Mouse (Mus musculus) thymus, postnatal 4 days (tissue): ENCODE measurements around the gene Dock7.

ENCODE experiments used
- DNase-seq: peaks from one replicate; pipeline ENCODE4 v3.0.0; 2021

The Dock7 gene

DNA sequence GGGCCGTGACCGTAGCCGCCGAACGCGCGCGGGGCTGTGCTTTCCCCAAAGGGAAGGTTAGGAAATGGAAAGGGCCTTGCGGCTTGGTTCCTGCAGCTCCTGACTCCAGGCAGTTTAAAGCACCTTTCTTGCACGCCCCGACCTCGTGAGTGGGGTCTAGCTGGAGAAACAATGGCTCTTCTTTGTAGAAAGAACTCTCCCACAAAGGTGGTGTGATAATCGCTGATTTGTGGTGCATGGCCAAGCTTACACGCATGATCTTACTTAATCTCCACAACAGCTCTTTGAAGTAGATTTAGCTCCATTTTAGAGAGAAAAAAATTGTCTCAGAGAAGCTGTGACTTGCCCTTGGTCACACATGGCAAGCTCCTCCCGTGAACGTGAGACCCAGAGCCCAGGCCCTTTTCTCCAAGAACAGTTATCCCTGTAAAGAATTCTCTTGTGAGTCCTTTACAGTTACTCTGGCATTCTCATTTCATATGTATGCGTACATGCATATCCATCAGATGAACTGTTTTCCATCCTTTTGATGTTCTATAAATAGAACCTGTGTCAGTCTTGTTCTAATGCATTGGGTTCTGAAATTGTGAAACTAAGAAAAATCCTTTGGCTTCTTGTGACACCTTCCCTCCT is 524 bp upstream of the Dock7 start:
- DNase-seq: no peak

DNA sequence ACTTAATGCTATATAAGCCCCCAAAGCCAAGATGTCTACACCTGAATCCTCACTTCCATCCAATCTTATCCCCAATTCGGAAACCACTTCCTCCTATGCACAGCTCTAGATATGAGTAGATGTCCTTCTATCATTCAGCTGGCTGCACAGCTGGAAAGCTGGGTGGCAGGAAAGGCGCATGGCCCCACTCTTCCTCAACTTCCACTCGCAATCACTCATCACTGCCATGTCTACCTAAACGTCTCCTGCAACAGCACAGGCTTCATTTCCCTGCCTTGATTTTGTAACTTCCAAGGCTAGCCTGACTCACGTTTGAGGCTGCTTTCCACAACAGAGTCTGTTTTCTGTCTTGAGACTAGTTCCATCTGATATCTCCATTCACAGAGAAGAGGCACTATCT is 1.7 kb downstream of the Dock7 start:
- DNase-seq: no peak

DNA sequence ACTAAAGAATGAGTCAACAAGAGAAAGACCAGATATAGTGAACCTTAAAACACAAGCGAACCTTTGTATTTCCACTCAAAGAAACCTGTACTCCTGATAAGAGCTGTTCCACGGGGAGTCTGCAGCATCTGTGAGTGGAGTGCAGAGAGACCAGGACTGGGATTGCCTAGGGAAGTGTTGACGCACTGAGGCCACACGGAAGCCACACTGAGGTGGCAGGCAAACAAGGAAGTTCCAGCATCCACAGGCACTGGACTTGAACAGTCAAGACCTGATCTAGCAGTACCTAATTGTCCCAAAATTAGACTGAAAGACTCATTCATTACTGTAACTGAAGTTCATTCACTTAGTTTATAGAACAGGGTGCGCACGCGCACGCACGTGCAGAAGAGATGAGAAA is 4.9 kb downstream of the Dock7 start:
- DNase-seq: no peak

DNA sequence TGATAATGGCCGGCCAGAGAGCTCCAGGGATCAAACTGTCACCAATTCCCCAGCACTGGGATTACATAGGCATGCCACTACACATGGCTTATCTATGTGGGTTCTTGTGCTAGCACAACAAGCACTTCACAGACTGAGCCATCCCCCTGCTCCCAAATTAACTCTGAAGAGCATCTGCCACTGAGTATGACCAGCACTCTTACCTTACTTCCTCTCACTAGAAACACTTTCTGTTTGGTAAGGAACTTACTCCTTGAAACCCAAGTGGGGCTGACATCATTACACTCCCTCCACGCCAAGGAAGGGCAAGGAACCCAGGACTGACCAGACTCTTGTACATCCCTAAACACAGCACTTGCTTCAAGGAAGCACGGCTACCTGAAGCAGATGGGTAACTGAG is 9.0 kb downstream of the Dock7 start:
- no peak for DNase-seq

DNA sequence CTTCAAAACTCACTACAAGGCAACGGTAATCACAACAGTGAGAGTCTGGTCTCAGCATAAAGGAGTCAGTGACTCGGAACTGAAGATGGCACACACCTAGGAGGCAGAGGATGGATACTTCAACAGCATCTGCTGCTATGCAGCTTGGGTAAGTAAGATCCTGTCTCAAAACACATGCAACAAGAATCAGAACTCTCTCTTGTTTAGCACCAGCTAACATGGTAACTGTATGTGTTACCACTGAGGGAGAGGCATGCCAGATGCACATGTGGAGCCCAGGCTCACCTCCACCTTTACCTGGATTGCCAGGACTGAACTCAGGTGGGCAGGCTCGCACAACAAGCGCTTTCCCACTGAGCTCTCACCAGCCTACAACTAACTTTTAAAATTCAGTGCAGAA is 11.9 kb downstream of the Dock7 start:
- DNase-seq: no peak

DNA sequence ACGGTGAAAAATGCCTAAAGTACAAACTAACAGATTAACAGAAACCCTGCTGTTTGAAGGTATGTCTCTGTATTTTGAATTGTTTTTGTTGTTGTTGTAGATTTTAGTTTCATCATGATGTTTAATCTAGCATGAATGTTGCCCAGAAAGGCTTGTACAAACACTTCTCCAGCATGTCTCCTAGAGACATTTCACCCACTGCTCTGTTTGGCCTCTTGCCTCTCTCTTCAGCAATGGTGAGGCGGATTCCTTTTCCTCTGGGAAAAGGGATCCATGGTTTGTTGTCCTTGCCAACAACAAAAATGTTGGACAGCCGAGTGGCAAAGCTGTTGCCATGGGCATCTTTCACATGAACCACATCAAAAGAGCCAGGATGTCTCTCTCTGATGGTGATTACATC is 17.9 kb downstream of the Dock7 start:
- DNase-seq: no peak

DNA sequence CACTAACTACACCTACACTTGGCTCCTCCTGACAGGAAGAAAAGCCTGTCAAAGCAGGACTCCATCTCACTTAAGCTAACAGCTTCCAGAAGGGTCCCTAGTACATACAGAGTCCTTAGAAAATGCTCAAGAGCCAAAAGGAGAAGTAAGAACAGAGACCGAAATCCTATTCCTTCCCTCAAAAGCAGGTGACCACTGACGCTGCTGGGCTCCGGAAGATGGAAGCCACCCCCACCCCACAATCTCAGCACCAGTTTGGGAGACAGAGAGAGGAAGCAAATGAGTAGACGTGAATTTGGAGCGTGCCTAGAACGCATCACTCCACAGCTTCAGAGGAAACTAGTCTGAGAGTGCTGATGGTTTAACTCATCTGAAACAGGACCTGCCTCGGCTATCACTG is 20.0 kb downstream of the Dock7 start:
- DNase-seq: no peak

DNA sequence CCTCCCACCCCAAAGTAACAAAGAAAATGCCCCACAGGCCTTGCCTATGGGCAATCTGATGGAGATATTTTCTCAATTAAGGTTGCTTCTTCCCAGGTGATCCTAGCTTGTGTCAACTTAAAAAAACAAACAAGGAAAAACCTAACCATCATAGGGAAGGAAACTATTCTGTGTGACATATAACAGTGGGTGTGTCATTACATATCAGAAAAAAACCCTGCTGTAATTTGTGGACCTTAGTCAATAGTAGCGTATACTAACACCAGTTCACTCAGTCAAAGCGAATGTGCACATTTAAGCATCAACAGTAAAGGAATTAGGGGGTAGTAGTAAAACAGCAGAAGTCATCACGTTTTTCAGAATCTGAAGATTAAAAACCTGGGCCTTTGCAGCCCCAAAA is 28.9 kb downstream of the Dock7 start:
- no peak for DNase-seq

DNA sequence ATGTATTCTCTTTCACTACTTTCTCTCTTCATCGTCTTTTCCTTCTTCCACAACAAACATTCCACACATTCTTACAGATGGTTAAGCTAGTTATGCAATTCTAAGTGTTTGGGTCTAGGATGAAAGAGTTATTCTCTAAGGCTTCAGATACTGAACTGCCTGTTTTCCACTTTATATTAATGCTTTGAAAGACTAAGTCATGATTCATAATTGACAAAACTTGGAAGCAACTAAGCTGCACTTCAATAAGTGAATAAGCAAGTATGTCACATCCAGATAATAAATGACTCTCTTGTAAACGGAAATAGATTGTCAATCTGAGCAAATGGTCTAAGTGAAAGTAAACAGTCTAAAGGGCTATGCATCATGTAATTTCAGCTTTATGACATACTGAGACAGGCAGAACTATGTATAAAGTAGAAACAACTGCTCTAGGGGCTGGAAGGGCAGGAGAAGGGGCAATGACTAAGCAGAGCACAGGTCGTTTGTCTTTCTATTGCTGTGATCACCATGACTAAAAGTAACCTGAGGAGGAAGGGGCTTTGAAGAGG is 29.5 kb downstream of the Dock7 start:
- no peak for DNase-seq

DNA sequence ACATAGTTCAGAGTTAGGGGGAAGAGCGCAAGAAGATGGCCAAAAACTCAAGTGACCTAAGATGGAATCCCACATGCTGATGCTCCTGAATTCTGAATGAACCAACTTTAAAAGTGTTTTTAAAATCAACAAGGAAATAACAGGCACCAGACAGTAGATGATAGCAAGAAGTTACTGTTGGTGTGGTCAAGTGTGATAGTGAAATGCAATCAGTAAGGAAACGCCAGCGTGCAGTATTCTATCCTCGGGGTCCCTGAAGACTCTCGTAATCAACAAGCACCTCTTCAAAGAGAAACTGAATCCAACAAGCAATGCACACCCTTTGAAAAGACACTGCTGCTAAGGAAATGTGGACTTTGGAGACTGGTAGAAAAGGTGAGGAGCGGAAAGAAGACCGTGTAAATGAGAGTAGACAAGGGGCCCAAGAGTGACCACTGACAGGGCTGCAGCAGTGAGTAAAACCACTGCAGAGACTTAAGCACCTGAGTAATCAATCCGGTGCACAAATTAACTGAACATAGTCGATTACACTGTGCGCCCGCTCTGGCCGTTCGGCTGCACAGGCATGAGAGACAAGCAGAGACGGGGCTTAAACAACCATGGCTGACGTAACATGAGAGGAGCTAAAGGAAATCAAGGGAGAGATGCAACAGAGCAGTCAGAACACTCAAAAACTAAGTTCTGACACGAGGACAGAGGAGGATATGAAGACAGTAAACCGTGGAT is 32.8 kb downstream of the Dock7 start:
- no peak for DNase-seq

DNA sequence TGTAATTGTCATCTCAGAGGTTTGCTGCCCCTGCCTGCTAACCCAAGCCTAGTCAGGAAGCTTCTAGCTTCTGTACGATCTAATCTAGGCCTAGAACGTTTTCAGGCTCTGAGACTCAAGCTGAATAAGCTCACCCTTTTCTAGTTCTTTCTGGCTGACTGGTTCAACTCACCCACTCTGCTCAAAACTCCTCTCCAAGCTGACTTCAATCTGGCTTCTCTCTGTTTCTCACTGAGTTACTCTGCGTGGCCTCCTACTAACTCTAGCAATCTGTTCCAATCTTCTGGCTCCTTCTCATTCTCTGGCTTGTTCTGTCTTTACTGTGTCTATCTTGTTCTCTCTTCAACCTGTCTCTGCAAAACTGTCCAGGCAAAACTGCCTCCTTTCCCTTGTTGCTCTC is 36.9 kb downstream of the Dock7 start:
- no peak for DNase-seq

DNA sequence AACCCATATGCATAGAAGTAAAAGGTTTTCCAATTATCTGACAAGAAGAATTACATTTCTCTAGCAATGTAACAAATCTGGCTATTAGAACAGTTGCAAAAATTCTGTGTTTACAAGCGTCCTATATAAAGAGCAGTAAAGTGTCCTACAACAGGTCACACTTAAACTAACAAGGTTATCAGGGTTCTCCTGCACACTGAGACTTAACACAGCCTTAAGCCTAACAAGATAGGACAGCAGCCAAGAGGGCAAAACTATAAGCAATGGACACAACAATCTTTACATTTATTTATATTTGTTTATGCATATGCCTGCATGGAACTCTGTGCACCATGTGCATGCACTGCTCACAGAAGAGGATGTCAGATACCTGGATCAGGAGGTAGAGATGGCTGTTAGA is 39.5 kb downstream of the Dock7 start:
- no peak for DNase-seq

DNA sequence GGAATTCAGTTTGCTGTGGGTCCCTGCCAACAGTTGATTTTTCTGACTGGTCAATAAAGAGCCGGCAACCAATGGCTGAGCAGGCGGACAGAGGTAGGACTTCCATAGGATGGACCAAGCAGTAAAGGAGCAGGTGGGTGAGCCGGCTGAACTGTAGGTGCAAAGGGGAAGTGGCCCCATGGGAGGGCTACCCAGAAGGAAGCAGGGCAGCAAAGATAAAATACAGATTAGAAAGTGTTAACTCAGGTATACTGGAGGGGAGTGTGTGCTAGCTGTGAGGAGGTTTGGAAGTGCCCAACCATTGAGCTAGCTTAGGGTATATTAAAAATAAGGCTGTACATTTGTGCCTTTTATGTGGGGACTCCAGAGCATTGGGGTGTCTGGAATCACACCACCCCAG is 42.7 kb downstream of the Dock7 start:
- DNase-seq: no peak

DNA sequence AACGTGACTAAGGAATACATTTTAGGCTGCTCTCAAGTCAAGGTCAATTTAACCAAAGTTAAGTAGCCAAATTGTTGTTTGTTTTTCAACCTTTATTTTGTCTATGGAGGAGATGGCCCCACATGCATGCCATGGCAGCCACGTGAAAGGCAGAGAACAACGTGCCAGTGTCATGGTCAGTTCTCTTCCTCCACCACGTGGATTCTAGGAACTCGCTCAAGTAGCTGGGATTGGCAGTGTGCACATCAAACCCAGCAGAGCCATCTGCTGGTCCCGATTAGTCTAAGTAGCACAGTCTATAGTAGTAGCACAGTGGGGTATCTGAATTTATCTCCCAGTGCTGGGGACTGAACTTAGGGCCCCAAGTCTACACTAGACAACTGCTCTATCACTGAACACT is 51.9 kb downstream of the Dock7 start:
- no peak for DNase-seq

DNA sequence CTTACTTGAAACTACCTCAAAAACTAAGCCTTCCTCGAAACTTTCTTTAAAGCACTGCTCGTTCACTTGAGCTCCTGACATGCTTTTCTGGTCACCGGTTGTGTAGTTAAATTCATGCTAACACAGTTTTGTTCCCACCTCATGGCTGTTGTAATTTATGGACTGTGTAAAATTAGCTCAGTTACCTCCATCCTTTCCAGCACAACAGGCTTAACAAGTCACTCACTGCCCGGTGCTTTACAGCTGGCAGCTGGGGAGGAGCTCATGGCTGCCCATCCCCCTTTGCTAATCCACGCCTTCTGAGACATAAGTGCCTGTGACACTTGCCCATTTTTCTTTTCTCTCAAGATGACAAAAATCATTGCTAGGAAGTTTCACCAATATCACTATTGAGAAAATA is 56.2 kb downstream of the Dock7 start:
- DNase-seq: no peak

DNA sequence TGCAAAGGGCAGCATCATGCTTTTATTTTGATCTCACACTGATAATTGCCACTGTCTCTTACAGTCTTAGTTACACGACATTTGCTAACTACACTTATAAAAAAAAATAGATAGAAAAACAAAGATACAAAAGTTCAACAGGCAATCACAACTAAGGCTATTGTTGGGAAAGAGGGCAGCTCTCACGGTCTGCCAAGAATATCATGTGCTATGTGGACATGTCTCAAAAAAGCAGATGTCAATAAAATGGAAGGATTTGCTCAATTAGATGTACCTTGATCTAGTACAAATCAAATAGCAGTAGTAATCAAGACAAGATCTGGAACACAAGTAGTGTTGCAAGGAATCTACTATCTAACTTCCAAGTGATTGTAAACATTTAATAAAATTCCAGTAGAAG is 72.1 kb downstream of the Dock7 start:
- no peak for DNase-seq

DNA sequence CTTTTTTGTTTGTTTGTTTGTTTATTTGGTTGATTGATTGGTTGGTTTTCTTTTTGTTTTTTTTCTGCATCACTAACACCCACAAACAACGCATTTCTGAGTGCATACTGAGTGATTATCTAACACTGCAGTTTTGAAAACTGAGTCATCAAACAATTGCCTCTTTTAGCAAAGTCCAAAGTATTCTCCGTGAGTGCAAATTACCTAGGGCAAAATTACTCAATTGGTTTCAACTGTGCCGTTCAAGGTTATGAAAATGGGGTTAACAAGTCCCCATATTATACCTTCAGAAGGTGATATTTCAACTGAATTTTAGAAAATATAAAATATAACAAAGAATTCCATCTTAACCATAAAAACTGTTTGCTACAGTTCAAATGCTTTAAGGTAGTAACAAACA is 74.2 kb downstream of the Dock7 start:
- no peak for DNase-seq

DNA sequence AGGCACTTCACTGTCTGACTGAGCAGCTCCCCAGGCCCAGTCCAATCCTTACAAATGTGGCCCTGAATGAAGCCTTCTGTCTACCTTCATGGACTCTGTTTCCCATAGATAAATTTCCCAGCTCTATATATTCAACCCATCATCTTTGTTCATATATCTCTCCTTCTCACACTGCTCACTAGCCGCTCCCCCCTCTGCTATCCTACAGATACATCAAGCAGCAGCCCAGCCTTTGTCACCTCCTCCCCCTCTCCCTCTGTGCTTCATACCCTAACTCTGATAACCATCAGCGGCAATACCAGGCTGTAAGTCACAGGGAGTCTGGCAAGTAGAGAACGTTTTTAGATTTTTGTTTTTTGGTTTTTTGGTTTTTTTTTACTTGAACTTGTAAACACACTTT is 75.9 kb downstream of the Dock7 start:
- no peak for DNase-seq

DNA sequence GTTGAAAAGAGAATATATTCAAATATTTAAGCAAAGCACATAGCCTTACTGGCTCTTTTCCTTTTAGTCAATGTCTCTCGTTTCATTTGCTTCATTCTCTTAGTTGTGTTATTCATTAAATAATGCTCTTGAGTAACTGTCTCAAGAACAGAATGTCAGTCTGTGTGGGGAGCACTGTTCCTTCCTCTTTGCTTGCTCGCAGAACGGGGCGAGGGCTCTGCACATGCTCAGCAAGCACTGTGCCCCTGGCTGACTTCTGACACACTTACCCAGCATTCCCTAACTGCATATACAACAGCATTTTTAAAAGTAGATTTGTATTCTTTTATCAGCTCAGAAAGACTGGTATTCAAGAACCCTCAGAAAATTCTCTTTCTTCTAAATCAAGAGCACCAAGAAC is 87.8 kb downstream of the Dock7 start:
- DNase-seq: no peak

DNA sequence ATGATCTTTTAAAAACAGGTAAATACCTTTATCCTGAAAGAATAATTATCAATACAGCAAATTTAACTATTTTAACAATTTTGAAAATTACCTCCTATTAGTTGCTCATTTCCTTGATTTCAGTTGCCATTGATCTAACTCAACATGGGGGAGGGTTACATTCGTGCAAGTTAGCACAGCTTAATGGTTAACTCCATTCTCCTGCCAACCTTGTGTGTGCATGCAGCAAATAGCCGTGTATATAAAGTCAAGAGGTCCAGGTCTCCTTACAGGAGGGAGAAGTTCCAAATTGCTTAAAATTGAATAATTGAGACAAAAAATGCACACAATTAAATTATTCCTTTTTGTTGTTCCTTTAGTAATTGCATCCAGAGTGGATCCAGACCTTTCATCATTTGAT is 90.0 kb downstream of the Dock7 start, which contains the start of gene Angptl3:
TSS of gene Angptl3 (plus strand) at position 269 of the 400 bp plus-strand sequence.
- DNase-seq: no peak

DNA sequence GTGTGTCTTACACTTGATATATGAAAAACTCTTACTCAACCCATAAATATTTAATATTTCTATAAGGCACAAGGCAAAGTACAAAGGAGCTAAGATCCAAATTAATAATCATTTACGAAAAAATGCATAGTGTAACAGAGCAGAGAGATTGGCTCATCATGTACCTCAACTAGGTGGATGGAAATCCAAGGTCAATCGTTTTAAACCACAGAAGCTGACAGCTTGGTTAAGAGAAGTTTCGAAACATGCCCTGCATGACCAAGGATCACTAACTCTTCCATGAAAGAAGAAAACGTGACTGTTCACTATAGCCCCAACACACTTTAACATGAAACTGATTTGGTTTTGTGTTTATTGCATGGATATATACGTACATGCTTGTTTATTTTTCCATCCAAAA is 92.3 kb downstream of the Dock7 start:
- DNase-seq: no peak

DNA sequence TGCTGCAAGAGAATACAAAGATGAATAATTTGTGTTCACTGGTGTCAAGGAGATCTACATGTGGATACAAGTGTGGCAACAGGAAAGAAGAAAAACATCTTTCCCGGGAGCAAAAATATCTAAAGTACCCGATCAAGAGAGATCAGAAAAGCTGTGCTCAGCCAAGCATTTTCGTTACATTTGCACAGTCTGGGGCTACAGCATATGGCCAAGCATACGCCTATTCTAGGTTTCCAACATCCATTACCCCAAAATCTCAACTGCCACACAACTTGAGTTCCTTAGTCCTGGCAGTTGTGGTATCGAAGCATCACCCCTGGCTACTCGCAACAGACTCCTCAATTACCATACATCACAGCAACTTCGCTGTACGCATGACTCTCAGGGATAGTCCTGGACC is 98.5 kb downstream of the Dock7 start:
- no peak for DNase-seq

DNA sequence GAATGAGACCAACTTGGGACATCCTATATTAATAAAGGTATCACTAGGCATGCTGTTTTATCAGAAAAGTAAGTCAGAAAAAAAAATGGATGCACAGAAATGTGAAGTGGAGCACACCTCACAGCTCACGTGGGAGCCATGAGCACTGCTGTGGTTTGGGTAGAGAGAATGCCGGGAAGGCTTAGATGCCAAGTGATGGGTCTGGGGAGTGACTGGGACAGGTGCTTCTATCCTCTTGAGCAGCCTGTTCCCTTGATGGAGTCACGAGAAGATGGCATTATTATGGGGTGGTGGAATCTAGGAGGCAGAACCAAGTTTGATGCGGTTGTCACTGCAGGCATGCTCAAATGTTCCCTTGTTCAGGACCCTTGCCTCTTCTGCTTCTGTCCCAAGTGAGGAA is 109.7 kb downstream of the Dock7 start:
- DNase-seq: no peak

DNA sequence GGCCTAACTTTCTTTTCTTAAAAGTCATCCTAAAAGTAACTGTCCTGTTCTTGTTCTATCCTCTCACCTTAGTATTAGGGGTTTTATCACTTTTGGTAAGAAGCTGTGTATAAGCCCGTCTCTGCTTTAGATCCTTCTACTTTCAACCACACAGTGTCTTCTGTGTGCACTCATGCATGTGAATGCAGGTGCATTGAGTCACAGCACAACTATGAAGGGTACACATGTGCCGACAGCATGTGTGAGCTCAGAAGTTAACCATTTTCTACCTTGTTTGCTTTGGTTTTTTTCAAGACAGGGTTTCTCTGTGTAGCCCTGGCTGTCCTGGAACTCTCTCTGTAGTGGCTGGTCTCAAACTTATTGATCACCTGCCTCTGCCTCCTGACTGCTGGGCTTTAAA is 114.4 kb downstream of the Dock7 start:
- DNase-seq: no peak

DNA sequence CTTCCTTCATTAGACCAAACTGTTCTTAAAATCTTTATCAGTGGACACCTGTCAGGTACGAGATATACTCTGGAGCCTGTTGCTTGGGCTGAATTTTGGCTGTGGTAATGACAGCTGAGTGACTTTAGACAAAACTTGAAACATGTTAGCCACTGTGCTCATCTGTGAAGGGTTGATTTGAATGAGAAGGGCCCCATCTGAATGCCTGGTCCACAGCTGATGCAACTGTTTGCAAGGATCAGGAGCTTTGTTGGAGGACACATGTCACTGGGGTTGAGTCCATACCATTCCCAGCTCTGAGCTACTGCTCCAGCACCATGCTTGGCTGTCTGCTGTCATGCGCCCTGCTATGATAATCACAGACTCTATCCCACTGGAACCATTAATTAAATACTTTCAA is 115.1 kb downstream of the Dock7 start:
- no peak for DNase-seq
